11 mouse cellular contexts compared by ENCODE assay signal in genomic region chr4:134012858-134013528, GRCm38 (mm10). TPM values are rescaled to one million over a fixed set of nuclear protein-coding genes. Genes with fewer than 3 reads are reported as not detected.
DNase-seq lines count a peak whose midpoint lies in the region; ATAC-seq and TF ChIP-seq lines count a peak whose summit lies in the region.
"Had no signal": no experiment of that assay in that cellular context is flagged by ENCODE, and none has a peak within 500 bp of the region (broad histone marks: within the 10 kb centered on the region; RNA-seq: fewer than 3 reads in every experiment).

No protein-coding gene starts in this region.

- no peaks in the 10 kb centered on the region for H3K79me2 ChIP-seq in C2C12 (ENCODE audit: control insufficient read depth, insufficient read depth)

- peak; percentile 53 for DNase-seq in hindbrain, embryonic 10.5 days (ENCODE audit: low spot score)
- peak; percentile 75 for DNase-seq in embryo, embryonic 10 days (ENCODE audit: low spot score)
- no peak for DNase-seq in adrenal gland, postnatal 10 days
- no peak for DNase-seq in lung, postnatal 4 days
- DNase-seq: kidney, adult 11 months had no signal

- H3K9me3 ChIP-seq in hindbrain, embryonic 10.5 days: no peaks in the 10 kb centered on the region
- no peaks in the 10 kb centered on the region for H3K9me3 ChIP-seq in hindbrain, embryonic 12.5 days (replicated peaks)

- H3K4me1 ChIP-seq in hindbrain, embryonic 10.5 days (replicated peaks): peaks cover 82% of the 10 kb centered on the region
- H3K4me1 ChIP-seq in hindbrain, embryonic 12.5 days: peaks cover 38% of the 10 kb centered on the region

- H3K36me3 ChIP-seq in hindbrain, embryonic 10.5 days: peaks cover 30% of the 10 kb centered on the region
- H3K36me3 ChIP-seq in hindbrain, embryonic 12.5 days: no peaks in the 10 kb centered on the region
- H3K36me3 ChIP-seq in C2C12 (ENCODE audit: control insufficient read depth, insufficient read depth): no peaks in the 10 kb centered on the region

- peak overlapping the region; percentile 87 for H3K27ac ChIP-seq in hindbrain, embryonic 10.5 days
- no peak overlapping the region for H3K27ac ChIP-seq in hindbrain, embryonic 12.5 days

- no peak overlapping the region for H3K4me2 ChIP-seq in hindbrain, embryonic 12.5 days (replicated peaks)

- no peaks in the 10 kb centered on the region for H3K27me3 ChIP-seq in hindbrain, embryonic 10.5 days (ENCODE audit: insufficient read depth, poor library complexity, severe bottlenecking)
- H3K27me3 ChIP-seq in hindbrain, embryonic 12.5 days: peaks cover 4% of the 10 kb centered on the region; the same call in 1 of the 2 replicates
- peaks cover 49% of the 10 kb centered on the region for H3K27me3 ChIP-seq in C2C12 (ENCODE audit: control insufficient read depth, insufficient read depth, insufficient read length)

- H3K79me3 ChIP-seq in C2C12 (ENCODE audit: low read depth): no peaks in the 10 kb centered on the region

- H3K4me3 ChIP-seq in hindbrain, embryonic 10.5 days: peak overlapping the region; percentile 18; the same call in 1 of the 2 replicates
- no peak overlapping the region for H3K4me3 ChIP-seq in hindbrain, embryonic 12.5 days
- H3K4me3 ChIP-seq in C2C12 (ENCODE audit: insufficient read depth, poor library complexity, severe bottlenecking): no peak overlapping the region
- H3K4me3 ChIP-seq: erythroblast, embryonic 14.5 days had no signal

- H3K9ac ChIP-seq in hindbrain, embryonic 12.5 days: no peak overlapping the region

- WGBS in hindbrain, embryonic 10.5 days: 51% methylated on average over 12 of the region's 12 CpGs
- WGBS in hindbrain, embryonic 12.5 days: 50% methylated on average over 12 of the region's 12 CpGs

- no peak overlapping the region for H3ac ChIP-seq in C2C12 (ENCODE audit: control insufficient read depth, insufficient read length, low read depth)

- peak; percentile 42 for TF ChIP-seq CTCF in C2C12 (IDR thresholded peaks at IDR 0.05; ENCODE audit: control insufficient read depth, insufficient read depth, insufficient read length)

- ATAC-seq in hindbrain, embryonic 12.5 days (ENCODE audit: low FRiP score): no peak
- peak; percentile 66 for ATAC-seq in megakaryocyte progenitor cell, adult 5-6 weeks (replicated peaks; ENCODE audit: poor library complexity)
- no peak for ATAC-seq in monocyte, adult 5-6 weeks (replicated peaks; ENCODE audit: insufficient number of reproducible peaks, low FRiP score, low TSS enrichment, poor library complexity, severe bottlenecking)
- ATAC-seq: activated CD4-positive, CD25-positive, alpha-beta regulatory T cell, adult 4 months had no signal

TF ChIP-seq in C2C12, 6 proteins besides CTCF, POLR2A, EP300 and RAD21:
- TF ChIP-seq MYOG (IDR thresholded peaks at IDR 0.05; ENCODE audit: control insufficient read depth, extremely low read depth, insufficient read length) (no peak), USF1 (IDR thresholded peaks at IDR 0.05; ENCODE audit: low read depth) (no peak), MYOD1 (IDR thresholded peaks at IDR 0.05; ENCODE audit: control insufficient read depth, insufficient read length, low read depth) (no peak), CEBPB (IDR thresholded peaks at IDR 0.05; ENCODE audit: low read depth) (no peak), FOSL1 (IDR thresholded peaks at IDR 0.05; ENCODE audit: insufficient read depth, low read length, poor library complexity, severe bottlenecking) (no peak), MAX (IDR thresholded peaks at IDR 0.05) (no peak)

RNA-seq across cellular contexts. Expression of gene Lin28a, which starts 5.6 kb away (rescaled TPM):
- polyA plus RNA-seq in hindbrain, embryonic 10.5 days (2016; fragmentation: Nextera tagmentation; extraction: Ambion mirVana): 13.4 and 27.5 TPM in 2 replicates
- 1.4 TPM in 2 replicates for polyA plus RNA-seq in hindbrain, embryonic 12.5 days (2016; fragmentation: Nextera tagmentation; extraction: Ambion mirVana)
- not detected for polyA plus RNA-seq in C2C12 (2012; fragmentation: generic; extraction: Trizol)
- total RNA-seq in megakaryocyte progenitor cell, adult 5-6 weeks (2015): 3.7 and 4.7 TPM in 2 replicates
- 27.4 and 31.2 TPM in 2 replicates for total RNA-seq in megakaryocyte progenitor cell, adult 5-6 weeks (2017)
- total RNA-seq in adrenal gland, postnatal 10 days (2021): under 1 TPM; 0.18 to 0.36 TPM
- total RNA-seq in monocyte, adult 5-6 weeks (2017): 0.19 TPM in 1 of 3 replicates, not detected in the others
- polyA plus RNA-seq: activated CD4-positive, CD25-positive, alpha-beta regulatory T cell, adult 4 months; erythroblast, embryonic 14.5 days had no signal

RNA-seq across cellular contexts. Expression of gene Dhdds, which starts 12.3 kb away (rescaled TPM):
- polyA plus RNA-seq in hindbrain, embryonic 10.5 days (2016; fragmentation: Nextera tagmentation; extraction: Ambion mirVana): 39.5 and 42.3 TPM in 2 replicates
- polyA plus RNA-seq in hindbrain, embryonic 12.5 days (2016; fragmentation: Nextera tagmentation; extraction: Ambion mirVana): 43.1 and 44.1 TPM in 2 replicates
- polyA plus RNA-seq in C2C12 (2012; fragmentation: generic; extraction: Trizol): 27.7 TPM
- total RNA-seq in megakaryocyte progenitor cell, adult 5-6 weeks (2015): 27.0 and 31.5 TPM in 2 replicates
- 28.2 and 30.1 TPM in 2 replicates for total RNA-seq in megakaryocyte progenitor cell, adult 5-6 weeks (2017)
- 10 to 100 TPM; 30.7 to 35.8 TPM for total RNA-seq in adrenal gland, postnatal 10 days (2021)
- total RNA-seq in monocyte, adult 5-6 weeks (2017): 11.2 to 17.2 TPM (median 16.3 TPM) in 3 replicates

RNA-seq across cellular contexts. Expression of gene Zfp683, which starts 40.6 kb away (rescaled TPM):
- not detected in 2 replicates for polyA plus RNA-seq in hindbrain, embryonic 10.5 days (2016; fragmentation: Nextera tagmentation; extraction: Ambion mirVana)
- not detected in 2 replicates for polyA plus RNA-seq in hindbrain, embryonic 12.5 days (2016; fragmentation: Nextera tagmentation; extraction: Ambion mirVana)
- polyA plus RNA-seq in C2C12 (2012; fragmentation: generic; extraction: Trizol): not detected
- not detected in 2 replicates for total RNA-seq in megakaryocyte progenitor cell, adult 5-6 weeks (2015)
- not detected in 2 replicates for total RNA-seq in megakaryocyte progenitor cell, adult 5-6 weeks (2017)
- under 1 TPM in 1 of 2 experiments, not detected in 1; 0.24 TPM for total RNA-seq in adrenal gland, postnatal 10 days (2021)
- total RNA-seq in monocyte, adult 5-6 weeks (2017): 0.64 TPM in 1 of 3 replicates, not detected in the others
- polyA plus RNA-seq: erythroblast, embryonic 14.5 days had no signal

RNA-seq across cellular contexts. Expression of gene Hmgn2, which starts 44.5 kb away (rescaled TPM):
- polyA plus RNA-seq in hindbrain, embryonic 10.5 days (2016; fragmentation: Nextera tagmentation; extraction: Ambion mirVana): 3,014 and 3,091 TPM in 2 replicates
- 2,290 and 2,342 TPM in 2 replicates for polyA plus RNA-seq in hindbrain, embryonic 12.5 days (2016; fragmentation: Nextera tagmentation; extraction: Ambion mirVana)
- 176 TPM for polyA plus RNA-seq in C2C12 (2012; fragmentation: generic; extraction: Trizol)
- 2,294 and 2,610 TPM in 2 replicates for total RNA-seq in megakaryocyte progenitor cell, adult 5-6 weeks (2015)
- total RNA-seq in megakaryocyte progenitor cell, adult 5-6 weeks (2017): 1,024 and 1,057 TPM in 2 replicates
- 100 to 1,000 TPM; 273 to 322 TPM for total RNA-seq in adrenal gland, postnatal 10 days (2021)
- 118 to 170 TPM (median 138 TPM) in 3 replicates for total RNA-seq in monocyte, adult 5-6 weeks (2017)

RNA-seq across cellular contexts. Expression of gene Crybg2, which starts 47.6 kb away (rescaled TPM):
- 1.6 and 2.9 TPM in 2 replicates for polyA plus RNA-seq in hindbrain, embryonic 10.5 days (2016; fragmentation: Nextera tagmentation; extraction: Ambion mirVana)
- polyA plus RNA-seq in hindbrain, embryonic 12.5 days (2016; fragmentation: Nextera tagmentation; extraction: Ambion mirVana): 2.3 and 2.5 TPM in 2 replicates
- polyA plus RNA-seq in C2C12 (2012; fragmentation: generic; extraction: Trizol): not detected
- 0.77 and 2.2 TPM in 2 replicates for total RNA-seq in megakaryocyte progenitor cell, adult 5-6 weeks (2015)
- total RNA-seq in megakaryocyte progenitor cell, adult 5-6 weeks (2017): 0.37 and 0.71 TPM in 2 replicates
- under 1 TPM; 0.82 to 0.96 TPM for total RNA-seq in adrenal gland, postnatal 10 days (2021)
- total RNA-seq in monocyte, adult 5-6 weeks (2017): 0.48 to 3.1 TPM (median 0.64 TPM) in 3 replicates
- polyA plus RNA-seq: erythroblast, embryonic 14.5 days had no signal

Comparison
In these comparisons a context has a peak if more than half of its experiments do, and no peak if none do; other contexts are left out.
1. DNase-seq: peak in hindbrain, embryonic 10.5 days (single experiment) and embryo, embryonic 10 days (single experiment); none in adrenal gland, postnatal 10 days (single experiment) and lung, postnatal 4 days (0 of 2).